Mouse (Mus musculus) CH12.LX (cell line): ENCODE measurements around the gene Dnase1l2.

Experiments used
- CTCF ChIP-seq, 2 experiments: IDR thresholded peaks in 1 of 2; conservative IDR thresholded peaks in 1 of 2; 2 replicates each; pipeline ENCODE4 v1.5.1; 2011 to 2012; ENCODE audit warnings: low read depth in 2 of 2, low read length in 2 of 2, improper control_type of control experiment in 1 of 2, inconsistent platforms in 1 of 2, mild to moderate bottlenecking in 1 of 2, moderate library complexity in 1 of 2
- E2F4 ChIP-seq: IDR thresholded peaks from 2 replicates; pipeline ENCODE4 v1.6.1; 2011; ENCODE audit warnings: low read depth, low read length, improper control_type of control experiment; ENCODE audit not compliant: insufficient replicate concordance
- ELF1 ChIP-seq: IDR thresholded peaks from 2 replicates; pipeline ENCODE4 v1.6.1; 2014; ENCODE audit warnings: low read depth, mild to moderate bottlenecking, inconsistent platforms, low read length, improper control_type of control experiment
- EP300 ChIP-seq: IDR thresholded peaks from 2 replicates; pipeline ENCODE4 v1.6.1; 2011; ENCODE audit warnings: low read length, improper control_type of control experiment
- JUN ChIP-seq: IDR thresholded peaks from 2 replicates; pipeline ENCODE4 v1.6.1; 2011; ENCODE audit warnings: low read depth, mild to moderate bottlenecking, low read length, improper control_type of control experiment, moderate library complexity; ENCODE audit not compliant: insufficient read depth
- MEF2A ChIP-seq: IDR thresholded peaks from 2 replicates; pipeline ENCODE4 v1.6.1; 2014; ENCODE audit warnings: low read depth, mild to moderate bottlenecking, inconsistent platforms, low read length, improper control_type of control experiment, borderline replicate concordance
- MXI1 ChIP-seq: IDR thresholded peaks from 2 replicates; pipeline ENCODE4 v1.6.1; 2011; ENCODE audit warnings: mild to moderate bottlenecking, low read depth, low read length, improper control_type of control experiment
- POLR2A ChIP-seq: IDR thresholded peaks from 2 replicates; pipeline ENCODE4 v1.6.1; 2011; ENCODE audit warnings: low read depth, mild to moderate bottlenecking, improper control_type of control experiment, low read length
- SIN3A ChIP-seq: IDR thresholded peaks from 2 replicates; pipeline ENCODE4 v1.6.1; 2012; ENCODE audit warnings: low read length, improper control_type of control experiment, inconsistent platforms
- SMC3 ChIP-seq: IDR thresholded peaks from 2 replicates; pipeline ENCODE4 v1.6.1; 2011; ENCODE audit warnings: low read depth, low read length, improper control_type of control experiment
- TCF12 ChIP-seq: IDR thresholded peaks from 2 replicates; pipeline ENCODE4 v1.6.1; 2014; ENCODE audit warnings: low read depth, mild to moderate bottlenecking, inconsistent platforms, low read length, improper control_type of control experiment
- ZC3H11A ChIP-seq: IDR thresholded peaks from 2 replicates; pipeline ENCODE4 v1.6.1; 2012; ENCODE audit warnings: low read depth, mild to moderate bottlenecking, inconsistent platforms, low read length, improper control_type of control experiment

DNA sequence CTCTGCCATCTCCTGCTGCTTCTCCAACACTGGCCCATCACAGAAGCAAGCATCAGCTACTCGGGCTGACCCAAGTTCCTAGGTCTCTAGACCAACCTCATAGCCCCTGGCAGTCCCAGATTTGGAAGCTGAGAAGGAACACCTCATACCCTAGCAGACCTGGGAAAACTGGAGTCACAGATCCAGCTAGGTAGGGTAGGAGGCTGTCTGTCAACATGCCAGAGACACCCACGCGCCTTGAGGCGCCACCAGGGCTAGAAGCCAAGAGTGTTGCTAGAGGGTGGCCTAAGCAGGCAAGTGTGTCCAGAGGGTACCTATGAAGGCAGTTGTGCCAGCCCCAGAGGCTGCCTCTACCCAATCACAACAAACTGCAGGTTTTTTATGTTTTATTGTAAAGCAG lies 504 bp upstream of the Dnase1l2 start:
- TF ChIP-seq EP300 (no peak), SMC3 (no peak), MXI1 (no peak), CTCF (conservative IDR thresholded peaks at IDR 0.05 in 1 of 2, IDR thresholded peaks at IDR 0.05 in 1 of 2; ENCODE audit: low read depth in 2 of 2, low read length in 2 of 2) (no peak), POLR2A (no peak), ELF1 (no peak), ZC3H11A (no peak), SIN3A (no peak), TCF12 (no peak), MEF2A (no peak), JUN (no peak), E2F4 (no peak)
